Mouse (Mus musculus): ENCODE results near the gene Tctex1d2. TPM values are rescaled to one million over a fixed set of nuclear protein-coding genes. Genes with fewer than 3 reads are reported as not detected.

Tctex1d2 gene
- total and polyA plus RNA-seq, 3 experiments = 13.0 to 239 (median 23.7) TPM

GRCm38 (mm10) chr16:32389049-32389448 lies 30.5 kb upstream of the Tctex1d2 start (continued):
- TF ChIP-seq USF1 (IDR thresholded peaks at IDR 0.05; ENCODE audit: low read depth, low read length) = no peak

DNA sequence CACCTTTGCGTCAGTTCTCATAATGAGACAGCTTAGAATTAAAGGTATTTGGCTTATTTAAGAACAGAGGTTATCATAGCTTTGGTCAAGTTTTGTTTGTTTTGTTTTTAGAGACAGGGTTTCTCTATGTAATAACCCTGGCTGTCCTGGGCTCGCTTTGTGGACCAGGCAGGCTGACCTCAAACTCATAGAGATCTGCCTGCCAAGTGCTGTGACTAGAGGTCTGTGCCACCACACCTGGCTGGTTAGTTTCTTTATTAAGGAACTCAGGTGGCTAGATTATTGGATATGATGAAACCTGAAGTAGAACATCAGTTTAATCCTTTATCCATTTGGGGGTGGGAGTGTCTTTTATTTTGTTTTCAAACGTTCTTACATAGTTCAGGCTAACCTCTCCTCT lies 29.7 kb upstream of the Tctex1d2 start:
- Histone ChIP-seq H3K4me1 (ENCODE audit: control insufficient read depth in 1 of 2, insufficient read depth in 2 of 2, low read length in 2 of 2) (peaks cover 7 to 20% of the 10 kb centered on the region in 2 experiments), H3K36me3 (ENCODE audit: control insufficient read depth in 1 of 2, insufficient read depth in 2 of 2, low read length in 2 of 2) (peaks cover 6 to 38% of the 10 kb centered on the region in 2 experiments), H3K9ac (ENCODE audit: control insufficient read depth, low read depth, low read length, poor library complexity, severe bottlenecking) (no peak overlapping the region), H3K79me2 (ENCODE audit: control insufficient read depth, insufficient read depth, low read length, poor library complexity) (no peaks in the 10 kb centered on the region), H3K9me3 (replicated peaks; ENCODE audit: insufficient read depth, low read length) (no peaks in the 10 kb centered on the region), H3K4me3 (ENCODE audit: control insufficient read depth in 1 of 2, insufficient read depth in 1 of 2, low read depth in 2 of 2, low read length in 2 of 2) (no peak overlapping the region), H3K27ac (ENCODE audit: control insufficient read depth, low read depth, low read length) (no peak overlapping the region), H3K27me3 (ENCODE audit: control insufficient read depth in 1 of 2, insufficient read depth in 2 of 2, low read length in 2 of 2) (no peaks in the 10 kb centered on the region)
- DNase-seq (ENCODE audit: low read depth, low spot score) = no peak
- TF ChIP-seq KAT2A (conservative IDR thresholded peaks at IDR 0.05; ENCODE audit: low read depth, low read length) = no peak
- no peak for TF ChIP-seq MAX (IDR thresholded peaks at IDR 0.05; ENCODE audit: low read length)
- TF ChIP-seq POLR2AphosphoS2 (IDR thresholded peaks at IDR 0.05; ENCODE audit: low read length) = no peak
- no peak for TF ChIP-seq JUND (IDR thresholded peaks at IDR 0.05; ENCODE audit: low read depth, low read length)
- no peak for TF ChIP-seq CHD2 (IDR thresholded peaks at IDR 0.05; ENCODE audit: low read length)
- TF ChIP-seq MXI1 (IDR thresholded peaks at IDR 0.05; ENCODE audit: low read depth, low read length) = no peak
- TF ChIP-seq RAD21 (IDR thresholded peaks at IDR 0.05; ENCODE audit: low read depth, low read length) = no peak
- no peak for TF ChIP-seq E2F4 (IDR thresholded peaks at IDR 0.05; ENCODE audit: borderline replicate concordance, low read depth, low read length)
- TF ChIP-seq ETS1 (IDR thresholded peaks at IDR 0.05; ENCODE audit: low read depth, low read length) = no peak

DNA sequence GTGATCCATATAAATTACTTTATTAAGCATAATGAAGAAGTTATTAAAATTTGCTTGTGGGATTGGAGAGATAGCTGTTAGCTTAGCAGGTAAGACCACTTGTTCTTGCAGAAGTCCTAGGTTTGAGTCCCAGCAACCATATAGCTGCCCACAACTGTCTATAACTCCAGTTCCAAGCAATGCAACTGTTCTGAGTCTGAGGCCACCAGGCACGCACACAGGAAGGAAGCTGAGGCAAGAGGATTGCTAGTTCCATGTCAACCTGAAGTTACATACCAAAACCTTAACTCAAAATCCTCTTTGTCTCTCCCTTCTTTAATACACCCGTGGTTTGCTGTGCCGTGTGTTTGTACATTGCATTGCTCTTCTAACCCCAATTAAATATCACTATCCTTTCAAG lies 28.6 kb upstream of the Tctex1d2 start:
- Histone ChIP-seq H3K79me2 (ENCODE audit: control insufficient read depth, insufficient read depth, low read length, poor library complexity) (no peaks in the 10 kb centered on the region), H3K4me1 (ENCODE audit: control insufficient read depth in 1 of 2, insufficient read depth in 2 of 2, low read length in 2 of 2) (peaks cover 12 to 18% of the 10 kb centered on the region in 2 experiments), H3K9ac (ENCODE audit: control insufficient read depth, low read depth, low read length, poor library complexity, severe bottlenecking) (no peak overlapping the region), H3K9me3 (replicated peaks; ENCODE audit: insufficient read depth, low read length) (no peaks in the 10 kb centered on the region), H3K27me3 (ENCODE audit: control insufficient read depth in 1 of 2, insufficient read depth in 2 of 2, low read length in 2 of 2) (no peaks in the 10 kb centered on the region), H3K27ac (ENCODE audit: control insufficient read depth, low read depth, low read length) (no peak overlapping the region), H3K4me3 (ENCODE audit: control insufficient read depth in 1 of 2, insufficient read depth in 1 of 2, low read depth in 2 of 2, low read length in 2 of 2) (no peak overlapping the region), H3K36me3 (ENCODE audit: control insufficient read depth in 1 of 2, insufficient read depth in 2 of 2, low read length in 2 of 2) (peaks cover 6 to 35% of the 10 kb centered on the region in 2 experiments)
- DNase-seq (ENCODE audit: low read depth, low spot score) = no peak
- TF ChIP-seq SIN3A (IDR thresholded peaks at IDR 0.05; ENCODE audit: low read length) = no peak
- no peak for TF ChIP-seq RAD21 (IDR thresholded peaks at IDR 0.05; ENCODE audit: low read depth, low read length)
- TF ChIP-seq POLR2AphosphoS5 (IDR thresholded peaks at IDR 0.05; ENCODE audit: borderline replicate concordance, low read depth, low read length) = no peak
- no peak for TF ChIP-seq SMC3 (IDR thresholded peaks at IDR 0.05; ENCODE audit: low read depth, low read length)
- TF ChIP-seq POLR2A (IDR thresholded peaks at IDR 0.05; ENCODE audit: control insufficient read depth in 1 of 2, insufficient read depth in 1 of 2, low read depth in 1 of 2, low read length in 2 of 2, poor library complexity in 1 of 2) = no peak
- no peak for TF ChIP-seq MAZ (IDR thresholded peaks at IDR 0.05; ENCODE audit: low read depth, low read length)
- TF ChIP-seq USF2 (IDR thresholded peaks at IDR 0.05; ENCODE audit: borderline replicate concordance in 1 of 2, insufficient read depth in 1 of 2, low read depth in 1 of 2, low read length in 2 of 2) = no peak
- TF ChIP-seq ELF1 (IDR thresholded peaks at IDR 0.05; ENCODE audit: low read depth, low read length) = no peak
- TF ChIP-seq ZMIZ1 (IDR thresholded peaks at IDR 0.05; ENCODE audit: low read depth, low read length) = no peak
- TF ChIP-seq GABPA (IDR thresholded peaks at IDR 0.05; ENCODE audit: low read depth, low read length) = no peak

Measured in MEL (cell line).